8 mouse cellular contexts compared by ENCODE assay signal in genomic region chr6:85936508-85937465, GRCm38 (mm10). TPM values are rescaled to one million over a fixed set of nuclear protein-coding genes. Genes with fewer than 3 reads are reported as not detected.
DNase-seq lines count a peak whose midpoint lies in the region; ATAC-seq and TF ChIP-seq lines count a peak whose summit lies in the region.
"Not testable (repeated sequence)": the region's sequence is repeated elsewhere in the genome, so short reads cannot be mapped to it uniquely, and the experiment has no call there.

No protein-coding gene starts in this region.

- peak overlapping the region; percentile 57; the same call in 1 of the 2 replicates for H3K27ac ChIP-seq in embryonic facial prominence, embryonic 12.5 days
- H3K27ac ChIP-seq in kidney, adult 2 months (ENCODE audit: insufficient read depth, low read depth, low read length) = peak overlapping the region; percentile 90
- not testable (repeated sequence) for H3K27ac ChIP-seq in limb, embryonic 11.5 days (replicated peaks; ENCODE audit: low read depth, low read length); midbrain, embryonic 13.5 days

- H3K4me1 ChIP-seq in embryonic facial prominence, embryonic 12.5 days; limb, embryonic 11.5 days (ENCODE audit: control insufficient read depth, insufficient read depth, low read length); midbrain, embryonic 13.5 days (replicated peaks): not testable (repeated sequence)
- peaks cover 13% of the 10 kb centered on the region; the same call in 1 of the 2 replicates for H3K4me1 ChIP-seq in kidney, adult 2 months (ENCODE audit: control insufficient read depth, insufficient read depth, low read length)

- H3K4me3 ChIP-seq in embryonic facial prominence, embryonic 12.5 days = peak overlapping the region; percentile 46
- peak overlapping the region; percentile 62 for H3K4me3 ChIP-seq in kidney, adult 2 months (ENCODE audit: insufficient read depth, low read depth, low read length)
- peak overlapping the region; percentile 35 for H3K4me3 ChIP-seq in limb, embryonic 11.5 days (ENCODE audit: low read depth, low read length)
- H3K4me3 ChIP-seq in midbrain, embryonic 13.5 days (replicated peaks) = peak overlapping the region; percentile 46

- H3K36me3 ChIP-seq in embryonic facial prominence, embryonic 12.5 days = peaks cover 11% of the 10 kb centered on the region; the same call in 1 of the 2 replicates
- H3K36me3 ChIP-seq in kidney, adult 2 months (ENCODE audit: control insufficient read depth, insufficient read depth, low read length); limb, embryonic 11.5 days (ENCODE audit: control insufficient read depth, insufficient read depth, low read length); midbrain, embryonic 13.5 days: not testable (repeated sequence)

- peak; percentile 40; the same call in 1 of the 2 replicates for TF ChIP-seq CTCF in kidney, adult 2 months (conservative IDR thresholded peaks at IDR 0.05; ENCODE audit: insufficient read depth, insufficient read length, low read depth, low read length)

- not testable (repeated sequence) for H3K9me3 ChIP-seq in embryonic facial prominence, embryonic 12.5 days; limb, embryonic 11.5 days (ENCODE audit: control insufficient read depth, low read length); midbrain, embryonic 13.5 days

- 2% methylated on average over 49 of the region's 50 CpGs for WGBS in embryonic facial prominence, embryonic 12.5 days
- under 1% methylated on average over 50 of the region's 50 CpGs for WGBS in kidney, adult 2 months
- 2% methylated on average over 45 of the region's 50 CpGs for WGBS in limb, embryonic 11.5 days
- 1% methylated on average over 49 of the region's 50 CpGs for WGBS in midbrain, embryonic 13.5 days

- H3K4me2 ChIP-seq in embryonic facial prominence, embryonic 12.5 days (replicated peaks) = peak overlapping the region; percentile 53
- peak overlapping the region; percentile 41 for H3K4me2 ChIP-seq in limb, embryonic 11.5 days (ENCODE audit: low read depth, severe bottlenecking)
- peak overlapping the region; percentile 51 for H3K4me2 ChIP-seq in midbrain, embryonic 13.5 days (replicated peaks)

- peak; percentile 44 for TF ChIP-seq POLR2A in kidney, adult 2 months (IDR thresholded peaks at IDR 0.05; ENCODE audit: low read depth, low read length)

- not testable (repeated sequence) for H3K27me3 ChIP-seq in embryonic facial prominence, embryonic 12.5 days; kidney, adult 2 months (replicated peaks; ENCODE audit: control insufficient read depth, insufficient read depth, low read length); limb, embryonic 11.5 days (ENCODE audit: control insufficient read depth, insufficient read depth, low read length); midbrain, embryonic 13.5 days

- DNase-seq in 3T3-L1 (ENCODE audit: low read depth, low spot score) = peak; percentile 91
- DNase-seq in adrenal gland, postnatal 36 days = peak; percentile 90 to 92
- peak; percentile 92 to 94 for DNase-seq in heart, adult 18-20 months
- DNase-seq in kidney, adult 2 months = peak; percentile 95
- peak; percentile 78 for DNase-seq in limb, embryonic 11.5 days (ENCODE audit: low spot score)
- DNase-seq in spleen, adult 12 weeks (ENCODE audit: low spot score) = peak; percentile 82

- ATAC-seq in embryonic facial prominence, embryonic 12.5 days (ENCODE audit: insufficient number of reproducible peaks, insufficient read depth, low FRiP score, low TSS enrichment) = peak; percentile 96
- peak; percentile 91 for ATAC-seq in limb, embryonic 11.5 days (ENCODE audit: insufficient number of reproducible peaks, low FRiP score, low TSS enrichment, low read depth)
- ATAC-seq in midbrain, embryonic 13.5 days = peak; percentile 98

- H3K9ac ChIP-seq in embryonic facial prominence, embryonic 12.5 days = peak overlapping the region; percentile 53
- H3K9ac ChIP-seq in limb, embryonic 11.5 days (ENCODE audit: low read length) = peak overlapping the region; percentile 52
- peak overlapping the region; percentile 54 for H3K9ac ChIP-seq in midbrain, embryonic 13.5 days (replicated peaks)

RNA-seq across cellular contexts. Expression of gene Nat8f1, which starts 21.3 kb away (rescaled TPM):
- 10 to 100 TPM; 35.9 to 55.9 TPM for total RNA-seq in adrenal gland, postnatal 36 days (2021)
- 7.2 and 8.3 TPM in 2 replicates for polyA plus RNA-seq in embryonic facial prominence, embryonic 12.5 days (2016; fragmentation: Nextera tagmentation; extraction: Ambion mirVana)
- 1 to 10 TPM; 2.8 to 3.2 TPM for total RNA-seq in heart, adult 18-20 months (2021)
- polyA plus RNA-seq in kidney, adult 2 months (2012; rRNA removed) = 858 and 975 TPM in 2 replicates
- 3.5 and 4.4 TPM in 2 replicates for polyA plus RNA-seq in limb, embryonic 11.5 days (2014; fragmentation: Nextera tagmentation; extraction: Ambion mirVana)
- polyA plus RNA-seq in midbrain, embryonic 13.5 days (2015; fragmentation: Nextera tagmentation; extraction: Ambion mirVana) = 14.0 and 15.7 TPM in 2 replicates

RNA-seq across cellular contexts. Expression of gene Dusp11, which starts 24.7 kb away (rescaled TPM):
- 100 to 1,000 TPM; 116 to 129 TPM for total RNA-seq in adrenal gland, postnatal 36 days (2021)
- 51.3 and 51.4 TPM in 2 replicates for polyA plus RNA-seq in embryonic facial prominence, embryonic 12.5 days (2016; fragmentation: Nextera tagmentation; extraction: Ambion mirVana)
- 10 to 100 TPM; 29.3 to 38.4 TPM for total RNA-seq in heart, adult 18-20 months (2021)
- polyA plus RNA-seq in kidney, adult 2 months (2012; rRNA removed) = 35.0 and 36.6 TPM in 2 replicates
- 44.7 and 50.6 TPM in 2 replicates for polyA plus RNA-seq in limb, embryonic 11.5 days (2014; fragmentation: Nextera tagmentation; extraction: Ambion mirVana)
- polyA plus RNA-seq in midbrain, embryonic 13.5 days (2015; fragmentation: Nextera tagmentation; extraction: Ambion mirVana) = 50.9 and 51.3 TPM in 2 replicates

RNA-seq across cellular contexts. Expression of gene Tprkb, which starts 25.1 kb away (rescaled TPM):
- total RNA-seq in adrenal gland, postnatal 36 days (2021) = 10 to 100 TPM; 40.7 to 56.0 TPM
- polyA plus RNA-seq in embryonic facial prominence, embryonic 12.5 days (2016; fragmentation: Nextera tagmentation; extraction: Ambion mirVana) = 38.9 and 41.3 TPM in 2 replicates
- total RNA-seq in heart, adult 18-20 months (2021) = 10 to 100 TPM; 13.3 to 13.5 TPM
- 140 and 151 TPM in 2 replicates for polyA plus RNA-seq in kidney, adult 2 months (2012; rRNA removed)
- 25.3 and 29.0 TPM in 2 replicates for polyA plus RNA-seq in limb, embryonic 11.5 days (2014; fragmentation: Nextera tagmentation; extraction: Ambion mirVana)
- 41.0 and 52.0 TPM in 2 replicates for polyA plus RNA-seq in midbrain, embryonic 13.5 days (2015; fragmentation: Nextera tagmentation; extraction: Ambion mirVana)

RNA-seq across cellular contexts. Expression of gene Nat8f4, which starts 32.1 kb away (rescaled TPM):
- total RNA-seq in adrenal gland, postnatal 36 days (2021) = 10 to 100 TPM in 1 of 2 experiments, 1 to 10 TPM in 1; 8.0 to 13.5 TPM
- 3.5 and 3.6 TPM in 2 replicates for polyA plus RNA-seq in embryonic facial prominence, embryonic 12.5 days (2016; fragmentation: Nextera tagmentation; extraction: Ambion mirVana)
- total RNA-seq in heart, adult 18-20 months (2021) = 1 to 10 TPM in 1 of 2 experiments, under 1 TPM in 1; 0.97 to 1.1 TPM
- 5.2 and 5.7 TPM in 2 replicates for polyA plus RNA-seq in kidney, adult 2 months (2012; rRNA removed)
- polyA plus RNA-seq in limb, embryonic 11.5 days (2014; fragmentation: Nextera tagmentation; extraction: Ambion mirVana) = 2.3 and 3.2 TPM in 2 replicates
- 7.0 TPM in 2 replicates for polyA plus RNA-seq in midbrain, embryonic 13.5 days (2015; fragmentation: Nextera tagmentation; extraction: Ambion mirVana)

Comparison
In these comparisons a context has a peak if more than half of its experiments do, and no peak if none do; other contexts are left out.
1. RNA of gene Nat8f1, which starts 21.3 kb away (polyA plus RNA-seq): 858 to 975 TPM in kidney, adult 2 months; 14.0 to 15.7 TPM in midbrain, embryonic 13.5 days, 7.2 to 8.3 TPM in embryonic facial prominence, embryonic 12.5 days and 3.5 to 4.4 TPM in limb, embryonic 11.5 days; every median in the first group is over 10 times any median in the second.
2. Peak in every context shown above with its lines, with median percentiles within 50 percentile points of each other: DNase-seq, ATAC-seq, H3K4me2 ChIP-seq, H3K4me3 ChIP-seq and H3K9ac ChIP-seq.